In the genomic region with DNA sequence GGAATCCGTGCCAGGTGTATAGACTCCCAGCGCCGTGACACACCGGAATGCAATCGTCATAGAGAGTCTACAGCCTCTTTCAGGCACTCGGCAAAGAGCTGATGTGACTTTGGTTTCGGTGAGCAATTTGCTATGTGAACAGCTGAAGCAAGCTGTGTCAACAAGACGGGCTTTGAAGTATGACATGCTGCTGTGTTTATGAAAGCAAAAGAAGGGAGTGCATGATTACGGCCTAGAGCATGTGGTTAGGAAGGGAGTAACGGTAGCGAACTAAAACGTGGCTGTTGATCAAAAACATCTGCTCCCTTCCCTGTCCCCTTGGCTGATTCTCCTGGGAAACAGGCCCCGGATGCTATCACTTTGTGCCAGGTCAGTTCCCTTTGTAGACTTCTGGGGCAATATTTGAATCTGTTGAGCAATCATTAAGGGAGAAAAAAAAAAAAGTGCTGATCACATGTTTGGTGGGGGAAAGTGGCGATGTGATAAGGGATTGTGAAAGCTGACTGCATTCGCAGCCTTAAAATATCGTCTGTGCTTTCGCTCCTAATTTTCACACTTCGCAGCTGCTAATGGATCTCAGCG, we compare ENCODE assay signal across 8 mouse cellular contexts.
DNase-seq lines count a peak whose midpoint lies in the region; ATAC-seq and TF ChIP-seq lines count a peak whose summit lies in the region.

No protein-coding gene starts in this region.

- no peak overlapping the region for H3K9ac ChIP-seq in intestine, postnatal 0 days (ENCODE audit: low read depth, low read length)

- peak; percentile 32 for DNase-seq in urinary bladder, postnatal 14 days (ENCODE audit: low spot score)
- no peak for DNase-seq in urinary bladder, adult 2 months (ENCODE audit: low spot score)
- peak; percentile 72 to 75 for DNase-seq in heart, adult 18-20 months
- DNase-seq in left cerebral cortex, adult 9 months (ENCODE audit: low spot score in 2 of 2) = peak; percentile 18 to 25
- peak; percentile 10 for DNase-seq in right cerebral cortex, postnatal 4 days
- DNase-seq in T-cell, adult 2 months (ENCODE audit: low spot score) = no peak

- 50% methylated on average over 19 of the region's 19 CpGs for WGBS in intestine, postnatal 0 days

- no peak for TF ChIP-seq CTCF in intestine, postnatal 0 days (IDR thresholded peaks at IDR 0.05; ENCODE audit: low read depth)

- H3K27me3 ChIP-seq in intestine, postnatal 0 days (replicated peaks; ENCODE audit: control insufficient read depth, insufficient read depth, low read length) = no peaks in the 10 kb centered on the region

- peak overlapping the region; percentile 39 for H3K4me2 ChIP-seq in intestine, postnatal 0 days (replicated peaks; ENCODE audit: low read depth)

- no peak for ATAC-seq in intestine, postnatal 0 days
- ATAC-seq in megakaryocyte progenitor cell, adult 5-6 weeks (replicated peaks; ENCODE audit: poor library complexity) = 0 out of 2 replicates have a peak, but pooled peaks have one; percentile 31

- no peaks in the 10 kb centered on the region for H3K4me1 ChIP-seq in intestine, postnatal 0 days (replicated peaks; ENCODE audit: control insufficient read depth, insufficient read depth, low read length)

- no peaks in the 10 kb centered on the region for H3K36me3 ChIP-seq in intestine, postnatal 0 days (ENCODE audit: control insufficient read depth, insufficient read depth)

- H3K4me3 ChIP-seq in intestine, postnatal 0 days (ENCODE audit: low read depth, low read length) = no peak overlapping the region

- no peak overlapping the region for H3K27ac ChIP-seq in intestine, postnatal 0 days (ENCODE audit: low read depth, low read length)

- no peaks in the 10 kb centered on the region for H3K9me3 ChIP-seq in intestine, postnatal 0 days (ENCODE audit: control insufficient read depth)

Comparison
In these comparisons a context has a peak if more than half of its experiments do, and no peak if none do; other contexts are left out.
1. DNase-seq: peak in urinary bladder, postnatal 14 days (single experiment), heart, adult 18-20 months (2 of 2), left cerebral cortex, adult 9 months (2 of 2) and right cerebral cortex, postnatal 4 days (single experiment); none in urinary bladder, adult 2 months (single experiment) and T-cell, adult 2 months (single experiment).